Mouse (Mus musculus): Measurements from ENCODE around the gene Mybphl. TPM values are rescaled to one million over a fixed set of nuclear protein-coding genes. Genes with fewer than 3 reads are reported as not detected.

Mybphl gene
- total RNA-seq (2022) = not detected

DNA sequence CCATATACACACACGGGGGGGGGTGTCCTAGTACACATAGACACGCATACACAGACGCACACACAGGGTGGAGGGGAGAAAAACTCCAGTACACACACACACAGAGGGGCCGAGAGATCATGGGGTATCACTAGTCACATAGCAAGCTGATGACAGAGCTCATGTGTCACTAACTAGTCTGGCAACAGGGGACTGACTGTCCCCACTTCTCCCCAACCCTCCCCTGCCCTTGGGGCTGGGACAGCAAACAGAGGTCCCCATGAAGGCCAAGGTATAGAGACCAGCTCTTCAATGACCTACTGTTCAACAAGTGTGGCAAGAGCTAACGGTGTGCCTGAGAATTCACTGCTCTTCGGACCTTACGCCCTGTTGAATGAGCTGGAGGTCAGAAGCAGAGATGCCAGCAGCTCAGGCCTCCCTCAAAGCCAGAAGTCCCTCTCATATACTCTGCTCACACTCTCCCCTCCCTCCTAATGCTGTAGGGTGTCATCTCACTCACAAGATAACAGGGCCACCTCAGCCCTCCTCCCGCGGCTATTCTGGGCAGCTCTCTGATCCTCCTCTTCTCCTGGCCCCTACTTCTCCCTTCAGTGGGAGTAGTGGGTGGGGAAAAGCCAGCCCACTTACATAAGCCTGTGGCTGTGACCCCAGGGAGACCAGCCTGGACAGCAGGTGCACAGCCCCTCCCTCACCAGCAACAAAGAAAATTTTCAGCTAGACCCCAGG lies at the start of gene Mybphl:
TSS of gene Mybphl (plus strand) at position 642 of the 726 bp plus-strand sequence.
- no peak for DNase-seq (ENCODE audit: low spot score in 2 of 2)

DNA sequence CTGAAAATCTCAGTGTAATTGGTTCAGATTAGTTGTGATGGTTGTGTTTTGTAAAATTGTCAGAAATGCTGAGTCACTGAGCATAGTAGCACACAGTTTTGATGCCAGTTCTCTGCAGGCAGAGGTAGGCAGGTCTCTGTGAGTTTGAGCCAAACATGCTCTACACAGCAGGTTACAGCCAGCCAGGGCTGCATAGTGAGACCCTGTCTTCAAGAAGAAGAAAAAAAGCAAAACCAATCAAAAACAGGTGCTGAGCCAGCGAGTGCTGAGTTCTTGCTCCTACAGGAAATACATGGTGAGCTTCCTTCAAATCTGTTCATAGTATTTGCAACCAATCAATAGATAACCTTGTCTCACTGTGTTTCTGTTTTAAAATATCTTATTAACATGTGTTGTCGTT lies 46.2 kb upstream of the Mybphl start:
- DNase-seq (ENCODE audit: low spot score in 2 of 2) = no peak

DNA sequence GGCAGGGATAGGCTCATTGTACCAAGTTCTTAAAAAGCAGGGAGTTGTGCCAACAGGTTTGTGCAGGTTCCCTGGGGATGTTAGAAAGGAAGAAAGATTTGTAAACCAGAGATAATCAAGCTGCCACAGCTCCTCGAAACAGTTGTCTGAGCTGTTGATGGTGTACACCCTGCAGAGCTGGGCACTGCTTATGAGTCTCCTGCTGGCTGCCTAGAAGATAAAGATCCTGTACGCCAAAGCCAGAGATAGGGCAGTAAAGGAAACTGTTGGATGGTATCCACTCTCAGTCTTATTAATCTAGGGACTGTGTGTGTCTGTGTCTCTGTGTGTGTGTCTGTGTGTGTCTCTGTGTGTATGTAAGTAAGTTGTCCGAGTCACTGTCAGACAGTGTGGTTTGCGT lies 43.0 kb upstream of the Mybphl start:
- DNase-seq (ENCODE audit: low spot score in 2 of 2) = no peak

DNA sequence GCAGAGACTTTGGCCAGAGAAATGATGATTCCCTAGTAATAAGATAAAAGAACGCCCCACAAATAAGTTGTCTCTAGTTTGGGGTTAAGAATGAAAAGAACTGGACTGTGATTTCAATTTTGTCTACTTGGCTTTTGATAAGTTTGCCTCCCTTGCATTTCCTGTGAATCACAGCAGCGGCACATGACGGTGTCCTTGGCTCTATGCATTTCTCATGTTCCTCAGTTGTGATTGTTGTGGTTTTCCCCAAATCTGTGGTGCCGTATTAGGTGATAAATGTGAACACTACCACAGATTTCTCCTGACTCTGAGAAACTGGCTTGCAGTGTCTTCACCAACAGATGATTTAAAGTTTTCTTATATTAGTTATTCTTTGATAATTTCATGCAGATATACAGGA lies 42.6 kb upstream of the Mybphl start:
- no peak for DNase-seq (ENCODE audit: low spot score in 2 of 2)

DNA sequence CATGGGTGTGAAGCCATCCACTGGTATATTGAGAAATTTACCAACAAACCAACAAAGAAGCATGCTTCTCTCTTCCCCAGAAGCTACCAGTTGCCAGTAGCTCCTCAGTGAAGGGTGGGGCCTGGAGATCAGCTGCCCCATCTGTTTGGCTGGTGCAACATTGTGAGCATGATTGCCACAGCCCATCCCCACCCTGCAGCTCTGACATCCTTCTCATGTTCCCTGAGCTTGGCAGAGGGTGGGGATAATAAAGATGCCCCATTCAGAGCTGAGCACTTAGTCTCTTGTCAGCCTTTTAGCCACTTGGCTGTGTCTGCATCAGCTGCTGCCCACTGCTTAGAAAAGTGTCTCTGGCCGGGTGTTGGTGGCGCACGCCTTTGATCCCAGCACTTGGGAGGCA lies 41.7 kb upstream of the Mybphl start:
- DNase-seq (ENCODE audit: low spot score in 2 of 2) = no peak

DNA sequence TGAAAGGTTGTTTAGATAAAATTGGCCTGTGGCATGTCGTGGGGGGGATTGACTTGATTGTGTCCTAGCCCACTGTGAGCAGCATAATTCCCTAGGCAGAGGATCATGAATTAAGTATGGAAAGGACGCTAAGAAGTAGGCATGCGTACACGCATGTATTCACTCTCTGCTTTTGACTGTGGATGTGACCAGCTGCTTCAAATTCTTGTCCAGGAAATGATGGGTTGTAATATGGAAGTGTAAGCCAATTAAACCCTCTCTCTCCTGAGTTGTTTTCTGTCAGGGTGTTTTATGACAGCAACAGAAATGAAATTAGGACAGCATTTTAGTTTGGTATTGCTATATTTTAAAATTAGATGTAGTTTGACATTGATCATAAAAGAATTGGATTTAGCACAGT lies 39.9 kb upstream of the Mybphl start:
- DNase-seq (ENCODE audit: low spot score in 2 of 2) = no peak

DNA sequence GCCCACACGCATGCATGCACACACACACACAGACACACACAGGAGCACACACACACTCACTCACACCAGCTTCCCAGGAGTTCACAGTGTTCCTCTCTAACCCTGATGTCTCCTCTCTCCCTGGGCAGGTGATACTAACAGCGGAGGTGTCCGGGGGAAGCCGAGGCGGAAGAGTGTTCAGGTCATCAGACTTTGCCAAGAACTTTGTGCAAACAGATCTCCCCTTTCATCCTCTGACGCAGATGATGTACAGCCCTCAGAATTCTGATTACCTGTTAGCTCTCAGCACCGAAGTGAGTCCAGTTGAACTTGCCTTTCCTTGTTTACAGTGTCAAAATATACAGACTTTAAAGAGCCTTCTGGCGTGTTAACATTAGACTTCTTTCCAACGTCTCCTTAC lies 39.2 kb upstream of the Mybphl start:
- DNase-seq (ENCODE audit: low spot score in 2 of 2) = no peak

DNA sequence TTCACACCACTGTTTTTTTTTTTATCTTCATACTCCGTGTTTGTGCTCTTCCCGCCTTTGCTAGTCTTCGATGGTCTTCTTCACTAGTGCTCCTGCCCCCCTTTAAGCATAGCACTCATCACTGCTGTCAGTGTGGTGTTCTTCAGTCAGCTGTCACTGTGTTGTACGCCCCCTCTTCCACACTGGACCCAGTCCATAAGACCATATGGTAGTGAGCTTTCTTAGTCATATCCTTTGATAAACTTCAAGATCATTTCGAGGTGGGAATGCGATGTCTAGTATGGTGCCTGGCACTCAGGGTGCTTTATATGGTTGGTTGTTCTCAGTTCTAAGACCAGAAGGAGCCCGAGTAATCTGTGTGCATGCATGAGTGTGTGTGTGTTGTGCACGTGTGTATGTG lies 37.4 kb upstream of the Mybphl start:
- DNase-seq (ENCODE audit: low spot score in 2 of 2) = peak in 1 of 2 experiments; percentile 58

DNA sequence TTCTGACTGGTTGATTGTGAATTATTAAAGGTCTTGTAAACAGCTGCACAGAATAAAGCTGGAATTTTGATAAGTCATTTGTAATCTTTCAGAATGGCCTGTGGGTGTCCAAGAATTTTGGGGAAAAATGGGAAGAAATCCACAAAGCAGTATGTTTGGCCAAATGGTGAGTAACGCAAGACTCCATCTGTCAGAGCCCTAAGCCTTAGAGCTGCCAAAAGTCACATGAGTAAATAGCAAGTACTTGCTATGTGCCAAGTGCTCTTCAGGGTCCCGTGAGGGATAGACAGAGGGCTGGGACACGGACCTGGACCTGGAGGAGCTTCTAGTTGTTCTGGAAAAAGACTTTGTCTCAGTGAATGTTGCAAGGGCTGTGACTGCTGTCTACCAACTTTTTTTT lies 36.8 kb upstream of the Mybphl start:
- no peak for DNase-seq (ENCODE audit: low spot score in 2 of 2)

DNA sequence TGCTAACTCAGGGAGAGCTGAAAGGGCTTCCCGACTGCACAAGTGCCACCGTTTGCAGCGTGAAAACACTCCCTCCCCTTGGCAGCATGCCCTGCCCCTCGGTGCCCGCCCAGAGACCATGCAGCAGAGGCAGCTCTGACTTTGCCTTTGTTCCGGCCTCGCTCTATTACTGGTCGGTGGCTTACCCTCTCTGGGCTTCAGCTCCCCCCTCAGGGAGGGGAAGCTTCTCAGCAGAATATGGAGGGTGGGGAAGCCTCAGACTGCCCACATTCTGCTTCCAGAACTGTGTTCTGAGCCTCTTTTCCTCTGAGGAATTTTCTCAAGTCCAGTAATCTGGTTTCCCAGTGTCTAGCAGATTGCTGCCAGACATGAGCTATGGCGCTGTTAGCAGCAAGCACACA lies 36.3 kb upstream of the Mybphl start:
- no peak for DNase-seq (ENCODE audit: low spot score in 2 of 2)

DNA sequence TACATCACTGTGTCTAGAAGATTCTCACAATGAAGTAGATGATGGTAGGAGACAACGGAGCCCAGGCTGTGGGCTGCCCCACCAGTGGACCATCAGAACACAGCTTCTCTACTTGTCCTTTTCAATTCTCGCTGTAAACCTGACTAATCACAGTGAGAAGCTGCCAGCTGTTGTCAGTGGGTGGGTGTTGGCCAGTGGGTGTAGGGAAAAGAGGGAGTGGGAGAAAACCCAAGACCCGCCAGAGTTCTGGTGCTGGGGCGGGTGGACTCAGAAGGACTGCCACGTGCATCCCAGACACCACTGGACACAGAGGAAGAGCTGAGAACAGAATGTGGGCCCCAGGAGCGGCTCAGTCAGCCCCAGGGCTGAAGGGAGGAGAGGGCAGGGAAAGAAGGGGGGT lies 33.9 kb upstream of the Mybphl start:
- DNase-seq (ENCODE audit: low spot score in 2 of 2) = peak in 1 of 2 experiments; percentile 70

DNA sequence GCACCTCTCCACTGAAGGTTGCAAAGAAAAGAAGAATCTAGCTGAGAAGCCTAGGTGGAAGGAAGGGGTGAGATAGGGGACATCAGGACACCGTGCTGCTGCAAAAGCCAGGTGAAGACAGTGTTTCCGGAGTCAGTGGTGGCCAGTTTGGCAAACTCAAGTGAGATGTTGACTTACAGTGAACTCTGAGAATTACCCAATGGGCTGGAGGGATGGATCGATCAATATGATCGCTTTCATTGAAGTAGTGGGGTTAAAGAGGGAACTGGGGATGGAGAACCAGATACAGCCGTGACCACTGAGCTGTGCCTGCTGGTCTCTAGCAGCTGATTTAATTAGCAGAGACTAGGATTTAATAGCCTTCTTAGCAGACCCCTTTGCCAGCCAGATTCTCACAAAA lies 27.8 kb upstream of the Mybphl start:
- DNase-seq (ENCODE audit: low spot score in 2 of 2) = no peak

DNA sequence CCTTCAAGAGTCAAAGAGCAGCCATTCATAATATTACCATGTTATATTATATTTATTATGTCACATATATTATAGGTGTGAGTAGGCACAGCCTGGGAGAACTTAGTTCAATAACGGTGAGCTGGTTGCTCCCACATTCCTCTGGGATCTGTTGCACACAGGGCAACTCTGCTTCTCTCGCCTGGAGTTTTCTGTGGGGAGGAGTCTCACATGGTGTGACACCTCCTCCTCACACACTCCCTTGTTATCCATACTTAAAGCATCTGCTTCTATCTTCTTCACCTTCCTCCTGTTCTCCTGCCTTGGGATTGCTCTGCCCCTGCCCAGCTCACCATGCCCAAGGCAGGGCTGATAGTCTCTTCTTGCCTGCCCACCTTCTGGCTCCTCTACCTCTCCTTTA lies 23.7 kb upstream of the Mybphl start:
- no peak for DNase-seq (ENCODE audit: low spot score in 2 of 2)

DNA sequence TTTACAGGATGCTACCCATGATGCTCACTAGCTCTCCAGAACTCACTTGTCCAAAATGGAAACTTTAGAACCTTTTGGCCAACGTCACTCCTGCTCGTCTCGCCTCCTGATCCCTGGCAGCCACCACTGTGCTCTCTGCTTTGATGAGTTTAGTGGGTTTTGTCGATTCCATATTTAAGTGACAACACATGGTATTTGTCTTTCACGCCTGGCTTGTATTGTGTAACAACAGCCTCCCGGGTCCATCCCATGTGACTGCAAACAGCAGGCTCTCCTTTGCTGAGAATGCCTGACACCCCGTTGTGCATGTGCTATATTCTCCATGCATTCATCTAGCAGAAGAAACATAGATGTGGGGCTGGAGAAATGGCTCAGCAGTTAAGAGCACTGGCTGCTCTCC lies 22.5 kb upstream of the Mybphl start:
- no peak for DNase-seq (ENCODE audit: low spot score in 2 of 2)

DNA sequence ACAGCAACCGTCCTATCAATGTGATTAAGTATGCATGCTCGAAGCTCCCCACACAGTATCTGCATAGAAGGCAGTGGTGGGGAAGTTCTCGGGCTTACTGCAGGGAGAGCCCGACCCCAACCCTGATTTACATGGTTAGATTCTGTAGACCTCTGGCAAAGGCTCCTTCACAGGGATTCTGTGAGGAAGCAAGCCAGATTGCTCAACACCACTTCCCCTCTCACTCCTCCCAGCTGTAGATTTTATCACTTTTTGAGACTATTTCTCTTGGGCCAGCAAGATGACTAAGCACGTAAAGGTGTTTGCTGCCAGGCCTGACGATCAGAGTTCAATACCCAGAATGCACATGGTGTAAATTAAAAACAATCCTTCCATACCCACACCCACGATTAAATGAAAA lies 18.9 kb upstream of the Mybphl start:
- no peak for DNase-seq (ENCODE audit: low spot score in 2 of 2)

DNA sequence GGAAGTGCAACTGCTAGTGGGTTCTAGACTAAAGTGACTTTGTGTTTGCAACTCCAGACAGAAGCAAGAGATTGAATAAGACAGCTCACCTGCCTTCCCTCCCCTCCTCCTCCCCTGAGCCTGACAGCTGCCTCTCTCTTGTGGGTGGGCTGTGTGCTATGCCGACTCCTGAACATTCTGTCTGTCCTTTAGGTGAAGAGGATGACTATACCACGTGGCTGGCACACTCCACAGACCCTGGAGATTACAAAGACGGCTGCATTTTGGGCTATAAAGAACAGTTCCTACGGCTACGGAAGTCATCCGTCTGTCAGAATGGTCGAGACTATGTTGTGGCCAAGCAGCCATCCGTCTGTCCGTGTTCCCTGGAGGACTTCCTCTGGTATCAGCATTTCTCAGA lies 16.3 kb upstream of the Mybphl start:
- no peak for DNase-seq (ENCODE audit: low spot score in 2 of 2)

DNA sequence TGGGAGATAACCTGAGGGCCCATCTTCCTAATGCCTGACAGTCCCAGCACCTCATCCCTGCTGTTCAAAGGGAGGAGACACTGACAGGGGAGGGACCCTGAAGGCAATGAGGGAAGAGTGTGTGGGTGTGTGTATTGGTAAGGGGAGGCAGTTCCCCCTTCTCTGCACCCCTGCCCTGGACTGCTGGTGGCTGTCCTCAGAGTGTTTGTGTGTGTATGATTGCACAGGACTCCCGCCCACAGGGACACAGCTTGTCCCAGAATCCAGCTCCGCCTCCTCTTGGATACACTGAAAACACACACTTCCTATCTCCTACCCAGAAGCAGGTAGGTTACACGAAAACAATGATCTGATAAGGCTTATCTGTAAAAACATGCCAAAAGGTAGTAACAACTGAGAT lies 9.5 kb upstream of the Mybphl start:
- DNase-seq (ENCODE audit: low spot score in 2 of 2) = no peak

DNA sequence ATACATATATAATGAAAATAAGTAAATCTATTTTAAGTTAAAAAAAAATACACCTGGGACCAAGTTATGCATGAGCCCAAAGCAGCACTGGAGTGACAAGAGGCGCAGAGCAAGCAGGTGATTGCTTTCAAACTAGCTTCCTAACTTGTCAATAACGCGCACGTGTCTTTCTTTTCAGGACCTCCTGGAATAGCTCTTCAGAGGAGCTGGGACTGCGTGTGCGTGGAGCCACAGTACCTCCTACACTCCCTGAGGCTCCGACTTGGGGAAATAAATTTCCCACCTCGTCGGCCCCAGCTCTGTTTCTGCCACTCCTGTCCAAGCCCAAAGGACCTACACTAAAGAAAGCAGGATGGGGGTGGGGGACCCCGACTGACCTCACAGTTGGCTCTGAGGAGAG lies 7.7 kb upstream of the Mybphl start:
- DNase-seq (ENCODE audit: low spot score in 2 of 2) = no peak

DNA sequence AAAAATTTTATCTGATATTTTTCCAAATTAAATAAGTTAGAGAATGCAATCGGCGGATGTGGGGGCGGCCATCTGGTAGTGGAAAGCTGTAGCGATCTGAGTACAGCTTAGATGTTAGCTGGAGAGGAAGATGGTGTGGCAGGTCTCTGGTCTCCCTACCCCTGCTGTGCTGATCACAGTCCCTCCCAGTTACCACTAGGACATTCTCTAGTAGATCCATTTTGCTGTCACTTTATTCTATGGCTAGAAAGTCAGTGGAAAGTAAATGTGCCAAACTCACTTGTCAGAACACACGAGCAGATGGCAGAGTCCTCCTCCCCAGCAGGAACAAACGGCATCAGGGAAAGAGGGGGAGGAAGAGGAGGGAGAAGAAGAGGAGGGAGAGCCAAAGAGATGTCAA lies 6.3 kb upstream of the Mybphl start:
- DNase-seq (ENCODE audit: low spot score in 2 of 2) = peak in 1 of 2 experiments; percentile 72

DNA sequence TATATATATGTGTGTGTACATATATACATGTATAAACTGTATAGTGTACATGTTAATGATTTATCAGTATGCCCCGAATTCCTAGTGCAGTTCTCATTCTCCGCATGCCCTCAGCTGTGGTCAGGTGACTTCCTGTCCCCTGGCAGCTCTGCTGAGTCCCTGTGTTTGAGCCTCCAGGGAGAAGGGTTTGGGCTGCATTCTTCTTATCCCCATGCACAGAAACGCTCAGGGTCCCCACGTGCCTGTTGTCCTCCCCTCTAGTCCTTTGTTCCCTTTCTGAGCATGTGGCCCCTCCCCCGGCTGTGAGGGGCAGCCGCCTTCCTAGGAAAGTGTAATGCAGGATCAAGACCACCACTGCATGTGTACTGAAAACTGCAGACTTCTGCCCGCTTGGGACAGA lies 3.8 kb upstream of the Mybphl start:
- DNase-seq (ENCODE audit: low spot score in 2 of 2) = no peak

DNA sequence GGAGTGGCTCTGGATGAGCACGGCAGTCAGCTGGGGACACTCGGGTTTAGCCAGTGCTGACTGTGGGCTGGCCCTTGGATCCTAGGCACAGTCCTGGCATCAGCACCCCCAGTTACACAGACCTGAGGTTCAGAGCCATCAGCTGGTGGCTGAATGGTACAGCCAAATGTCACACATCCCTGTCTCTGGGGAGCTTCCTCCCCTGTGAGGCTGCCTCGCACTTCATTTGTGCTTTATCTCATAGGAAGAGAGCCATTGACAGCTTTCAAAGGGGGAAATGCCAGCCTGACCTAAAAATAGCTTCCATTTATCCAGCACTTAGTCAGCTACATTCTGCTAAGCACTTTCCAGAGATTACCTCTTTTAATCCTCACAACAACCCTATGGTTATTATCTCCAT lies 1.1 kb upstream of the Mybphl start:
- no peak for DNase-seq (ENCODE audit: low spot score in 2 of 2)

DNA sequence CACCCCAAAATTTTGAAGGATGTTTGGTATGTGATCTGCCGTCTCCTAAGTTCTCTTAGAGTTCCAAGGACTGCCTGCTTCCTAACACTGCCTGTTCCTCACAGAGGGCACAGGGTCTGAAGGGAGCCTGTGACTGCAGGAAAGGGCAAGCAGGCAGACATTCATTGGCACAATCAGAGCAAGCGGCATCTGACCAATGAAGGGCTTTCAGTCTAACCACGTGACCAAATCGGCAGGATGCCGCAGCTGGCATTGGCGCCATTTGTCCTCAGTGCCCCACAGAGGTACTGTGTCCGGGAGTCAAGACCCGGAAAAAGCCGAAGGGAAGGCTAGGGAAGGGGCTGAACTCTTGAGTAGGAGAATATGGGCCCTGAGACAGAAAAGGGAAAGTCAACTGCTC lies 2.5 kb downstream of the Mybphl start:
- DNase-seq (ENCODE audit: low spot score in 2 of 2) = no peak

DNA sequence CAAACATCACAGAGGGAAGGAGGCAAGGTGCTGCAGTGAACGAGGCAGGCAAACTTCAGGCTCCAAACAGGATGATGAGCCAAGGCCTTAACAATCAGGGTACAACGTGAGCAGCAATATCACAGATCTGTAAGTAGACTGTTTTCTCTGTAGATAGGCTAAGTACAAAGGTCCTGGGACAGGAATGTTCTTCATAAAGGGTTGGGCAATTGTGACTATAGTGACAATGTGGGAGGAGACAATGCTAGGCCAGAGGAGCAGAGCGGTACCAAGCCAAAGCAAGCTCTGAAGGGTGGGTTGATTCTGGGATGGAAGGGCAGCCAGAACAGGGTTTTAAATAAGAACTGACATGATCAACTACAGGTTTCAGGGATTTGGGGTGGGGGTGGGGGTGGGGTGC lies 3.1 kb downstream of the Mybphl start:
- no peak for DNase-seq (ENCODE audit: low spot score in 2 of 2)

DNA sequence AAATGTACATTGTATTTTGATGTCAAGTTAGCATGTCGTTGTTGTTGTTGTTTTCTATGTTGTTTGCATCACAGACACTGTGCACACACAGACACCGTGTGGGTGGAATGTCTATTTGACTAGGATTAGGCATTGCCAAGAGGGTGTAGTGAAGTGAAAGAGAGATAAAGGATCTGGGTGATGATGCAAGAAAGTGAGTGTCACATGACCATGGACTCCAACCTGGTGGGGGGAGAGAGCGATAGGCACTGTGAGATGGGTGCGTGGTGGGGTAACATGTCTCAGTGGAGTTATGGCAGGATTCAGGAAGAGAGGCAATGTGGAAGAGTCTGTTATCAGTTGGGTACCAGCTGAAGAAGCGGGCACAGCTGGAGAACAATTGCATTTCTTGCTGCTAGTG lies 4.0 kb downstream of the Mybphl start:
- no peak for DNase-seq (ENCODE audit: low spot score in 2 of 2)
